Mouse (Mus musculus): Measurements from ENCODE around the gene Utrn. TPM values are rescaled to one million over a fixed set of nuclear protein-coding genes. Genes with fewer than 3 reads are reported as not detected.

Utrn gene
- polyA plus RNA-seq, 1 experiment from 2014 or later: 27.5 TPM

DNA sequence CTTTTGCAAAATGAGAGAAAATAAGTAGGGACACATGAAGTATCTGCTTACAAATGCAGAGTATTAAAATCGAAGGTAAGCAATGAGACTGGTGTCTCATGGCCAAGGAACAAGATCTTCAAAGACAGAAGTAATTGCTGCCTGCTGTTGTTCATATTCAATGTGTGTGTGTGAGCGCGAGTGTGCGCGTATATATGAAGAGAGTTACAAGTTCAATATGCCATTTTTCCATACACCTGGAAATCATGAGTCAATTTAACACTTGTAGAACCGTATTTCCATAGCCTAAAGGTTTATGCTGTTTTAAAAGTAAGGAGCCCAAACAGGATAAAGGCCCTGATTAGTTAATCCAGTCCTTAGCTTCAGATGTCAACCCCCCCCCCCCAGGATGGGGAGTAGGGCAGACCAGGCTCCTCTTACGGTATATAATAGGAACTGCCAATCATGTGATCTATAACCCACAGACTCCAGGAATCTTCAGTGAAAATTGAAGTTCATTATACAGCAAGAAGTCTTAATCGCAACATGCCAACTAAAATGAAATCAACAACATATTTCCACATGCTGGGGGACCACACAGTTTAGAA, 293.2 kb downstream of the Utrn start:
- no peak overlapping the region for H3K27ac ChIP-seq (replicated peaks)
- no peaks in the 10 kb centered on the region for H3K27me3 ChIP-seq (replicated peaks)
- WGBS: 85% methylated on average over 8 of the region's 8 CpGs
- no peak overlapping the region for H3K4me3 ChIP-seq (replicated peaks)
- no peaks in the 10 kb centered on the region for H3K9me3 ChIP-seq (replicated peaks)
- no peak for ATAC-seq (ENCODE audit: low FRiP score)
- peaks cover 20% of the 10 kb centered on the region for H3K4me1 ChIP-seq
- H3K36me3 ChIP-seq: no peaks in the 10 kb centered on the region
- H3K9ac ChIP-seq (replicated peaks): no peak overlapping the region
- H3K4me2 ChIP-seq: no peak overlapping the region

DNA sequence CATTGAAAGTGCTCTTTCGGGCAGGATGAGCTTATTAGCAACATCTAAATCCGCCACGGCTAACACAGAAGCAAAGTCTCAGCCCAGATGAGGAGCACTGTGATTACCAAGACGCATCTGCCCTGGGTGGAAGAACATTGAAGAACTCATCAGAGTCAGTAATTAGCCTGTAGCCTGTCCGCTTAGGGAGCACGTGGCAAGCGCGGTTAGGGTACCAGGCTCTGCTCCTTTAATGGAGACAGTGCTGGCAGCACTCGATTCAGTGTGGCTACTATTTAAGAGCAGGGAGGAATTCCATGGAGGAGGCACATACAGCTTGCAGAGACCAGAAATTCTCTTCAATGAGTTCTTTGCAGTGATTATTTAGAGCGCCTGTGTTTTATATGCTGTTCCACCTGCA, 294.4 kb downstream of the Utrn start:
- no peak overlapping the region; the same call in 1 of the 2 replicates for H3K9ac ChIP-seq (replicated peaks)
- 29% methylated on average over 10 of the region's 10 CpGs for WGBS
- peak overlapping the region; percentile 44 for H3K4me2 ChIP-seq
- no peaks in the 10 kb centered on the region for H3K36me3 ChIP-seq
- peaks cover 20% of the 10 kb centered on the region for H3K4me1 ChIP-seq
- no peaks in the 10 kb centered on the region for H3K27me3 ChIP-seq (replicated peaks)
- H3K27ac ChIP-seq (replicated peaks): 0 out of 2 replicates have a peak overlapping the region, but pooled peaks have one; percentile 13
- H3K4me3 ChIP-seq (replicated peaks): peak overlapping the region; percentile 8; the same call in 1 of the 2 replicates
- ATAC-seq (ENCODE audit: low FRiP score): 0 out of 2 replicates have a peak, but pooled peaks have one; percentile 29
- no peaks in the 10 kb centered on the region for H3K9me3 ChIP-seq (replicated peaks)

DNA sequence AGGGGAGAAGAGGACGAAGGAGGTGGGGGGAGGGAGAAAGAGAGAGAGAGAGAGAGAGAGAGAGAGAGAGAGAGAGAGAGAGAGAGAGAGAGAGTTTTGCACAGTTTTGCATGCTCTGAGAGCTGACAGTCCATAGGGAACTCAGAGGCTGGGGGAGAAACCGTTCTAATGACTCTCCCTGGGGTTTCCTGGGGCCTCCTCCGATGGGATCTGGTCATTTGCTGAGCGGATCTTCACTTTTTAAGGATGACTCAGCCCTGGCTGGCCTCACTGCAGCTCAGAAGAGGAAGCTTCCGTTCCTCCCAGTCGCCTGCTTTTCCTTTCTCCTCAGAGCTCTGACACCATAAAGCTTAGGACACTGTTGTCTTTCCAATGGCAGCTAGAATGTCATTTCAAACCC, 295.6 kb downstream of the Utrn start:
- H3K36me3 ChIP-seq: no peaks in the 10 kb centered on the region
- H3K27ac ChIP-seq (replicated peaks): no peak overlapping the region
- no peak overlapping the region for H3K9ac ChIP-seq (replicated peaks)
- H3K4me3 ChIP-seq (replicated peaks): no peak overlapping the region
- no peaks in the 10 kb centered on the region for H3K9me3 ChIP-seq (replicated peaks)
- peaks cover 20% of the 10 kb centered on the region for H3K4me1 ChIP-seq
- WGBS: 8% methylated on average over 6 of the region's 6 CpGs
- no peak overlapping the region for H3K4me2 ChIP-seq
- no peaks in the 10 kb centered on the region for H3K27me3 ChIP-seq (replicated peaks)
- no peak for ATAC-seq (ENCODE audit: low FRiP score)

DNA sequence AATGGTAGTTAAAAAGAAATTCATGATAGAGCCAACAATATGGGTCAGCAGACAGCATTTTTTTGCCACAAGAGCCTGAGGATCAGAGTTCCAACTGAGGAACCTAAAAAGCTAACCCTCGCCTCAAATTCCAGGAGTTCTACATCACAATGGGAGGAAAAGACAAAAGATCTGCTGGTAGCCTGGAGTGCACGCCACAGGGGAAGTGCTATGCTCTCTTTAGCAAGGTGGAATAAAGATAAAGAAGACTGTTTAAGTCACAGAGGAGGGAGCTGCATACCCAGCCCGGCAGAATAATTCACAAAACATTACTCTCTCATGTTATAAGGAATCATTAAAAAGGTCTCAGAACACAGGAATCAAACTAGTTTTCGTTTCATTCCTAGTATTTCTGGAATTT, 296.4 kb downstream of the Utrn start:
- no peak overlapping the region for H3K4me3 ChIP-seq (replicated peaks)
- peaks cover 20% of the 10 kb centered on the region for H3K4me1 ChIP-seq
- no peaks in the 10 kb centered on the region for H3K36me3 ChIP-seq
- 10% methylated on average over 4 of the region's 4 CpGs for WGBS
- H3K4me2 ChIP-seq: no peak overlapping the region
- H3K9me3 ChIP-seq (replicated peaks): no peaks in the 10 kb centered on the region
- H3K27me3 ChIP-seq (replicated peaks): no peaks in the 10 kb centered on the region
- H3K27ac ChIP-seq (replicated peaks): no peak overlapping the region
- H3K9ac ChIP-seq (replicated peaks): no peak overlapping the region
- no peak for ATAC-seq (ENCODE audit: low FRiP score)

GRCm38 (mm10) chr10:12564425-12564824, 304.7 kb downstream of the Utrn start:
- no peaks in the 10 kb centered on the region for H3K4me1 ChIP-seq
- no peak for ATAC-seq (ENCODE audit: low FRiP score)
- H3K9ac ChIP-seq (replicated peaks): no peak overlapping the region
- H3K36me3 ChIP-seq: no peaks in the 10 kb centered on the region
- H3K27me3 ChIP-seq (replicated peaks): no peaks in the 10 kb centered on the region
- 77% methylated on average over 4 of the region's 4 CpGs for WGBS
- H3K27ac ChIP-seq (replicated peaks): no peak overlapping the region
- H3K9me3 ChIP-seq (replicated peaks): no peaks in the 10 kb centered on the region
- no peak overlapping the region for H3K4me2 ChIP-seq
- H3K4me3 ChIP-seq (replicated peaks): no peak overlapping the region

DNA sequence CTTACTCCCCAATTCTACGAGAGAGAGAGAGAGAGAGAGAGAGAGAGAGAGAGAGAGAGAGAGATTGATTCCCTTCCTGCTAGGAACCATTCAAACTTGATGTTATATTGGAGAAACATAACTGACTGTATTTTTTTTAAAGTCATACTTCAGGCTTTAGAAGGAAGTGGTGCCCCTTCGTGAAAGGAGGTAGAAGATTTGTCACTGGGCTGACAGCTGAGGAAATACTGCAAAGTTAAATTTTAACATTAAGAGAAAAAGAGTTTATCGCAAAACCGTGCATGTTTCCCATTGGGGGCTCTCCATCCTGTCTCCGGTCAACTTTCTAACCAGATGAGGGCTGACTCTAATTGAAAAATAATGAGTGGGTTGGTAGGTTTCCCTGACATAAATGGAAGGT, 310.4 kb downstream of the Utrn start:
- no peaks in the 10 kb centered on the region for H3K9me3 ChIP-seq (replicated peaks)
- no peak overlapping the region for H3K9ac ChIP-seq (replicated peaks)
- ATAC-seq (ENCODE audit: low FRiP score): no peak
- H3K4me3 ChIP-seq (replicated peaks): no peak overlapping the region
- H3K27ac ChIP-seq (replicated peaks): no peak overlapping the region
- no peaks in the 10 kb centered on the region for H3K4me1 ChIP-seq
- no peaks in the 10 kb centered on the region for H3K27me3 ChIP-seq (replicated peaks)
- H3K36me3 ChIP-seq: no peaks in the 10 kb centered on the region
- 80% methylated on average over 5 of the region's 5 CpGs for WGBS
- no peak overlapping the region for H3K4me2 ChIP-seq

DNA sequence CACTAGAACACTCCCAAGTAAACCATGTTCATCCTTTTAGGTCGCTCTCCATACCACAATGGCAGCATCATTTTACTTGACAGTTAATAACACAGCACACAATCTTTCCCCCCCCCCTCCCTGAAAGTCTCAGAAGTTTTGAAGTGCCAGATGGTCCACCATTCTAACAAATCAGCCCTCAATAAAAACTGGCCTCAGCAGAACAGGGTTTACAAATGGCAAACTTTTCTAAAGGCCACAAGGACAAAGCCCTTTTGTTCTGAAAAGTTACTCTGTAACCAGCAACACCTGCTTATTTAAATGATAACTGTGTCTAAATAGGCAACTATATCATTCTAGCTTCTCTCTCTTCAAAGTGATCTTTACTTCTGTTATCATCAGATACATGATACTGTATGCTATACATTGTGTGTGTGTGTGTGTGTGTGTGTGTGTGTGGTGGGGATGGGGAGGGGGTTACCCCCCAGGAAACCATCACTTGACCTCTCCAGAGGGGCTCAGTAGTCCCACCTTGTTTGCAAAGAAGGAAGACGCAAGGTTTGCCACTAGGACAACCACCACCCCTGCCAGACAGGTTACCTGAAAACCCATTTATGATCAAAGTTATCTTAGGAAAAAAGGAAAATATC, 315.0 kb downstream of the Utrn start:
- Histone ChIP-seq H3K36me3 (no peaks in the 10 kb centered on the region), H3K4me3 (replicated peaks) (no peak overlapping the region), H3K4me1 (peaks cover 10% of the 10 kb centered on the region; the same call in 1 of the 2 replicates), H3K27me3 (replicated peaks) (no peaks in the 10 kb centered on the region), H3K4me2 (no peak overlapping the region), H3K9ac (replicated peaks) (no peak overlapping the region), H3K27ac (replicated peaks) (no peak overlapping the region), H3K9me3 (replicated peaks) (no peaks in the 10 kb centered on the region)
- ATAC-seq (ENCODE audit: low FRiP score): no peak
- WGBS: 18% methylated on average over 2 of the region's 2 CpGs

GRCm38 (mm10) chr10:12552890-12553278, 316.3 kb downstream of the Utrn start:
- no peak overlapping the region for H3K9ac ChIP-seq (replicated peaks)
- H3K4me3 ChIP-seq (replicated peaks): no peak overlapping the region
- no peak overlapping the region for H3K27ac ChIP-seq (replicated peaks)
- WGBS: 22% methylated on average over 5 of the region's 5 CpGs
- peaks cover 23% of the 10 kb centered on the region for H3K4me1 ChIP-seq
- no peaks in the 10 kb centered on the region for H3K36me3 ChIP-seq
- no peak for ATAC-seq (ENCODE audit: low FRiP score)
- H3K27me3 ChIP-seq (replicated peaks): peaks cover 5% of the 10 kb centered on the region; the same call in 1 of the 2 replicates
- no peaks in the 10 kb centered on the region for H3K9me3 ChIP-seq (replicated peaks)
- H3K4me2 ChIP-seq: no peak overlapping the region

GRCm38 (mm10) chr10:12552196-12552889, 316.8 kb downstream of the Utrn start:
- Histone ChIP-seq H3K9ac (replicated peaks) (no peak overlapping the region), H3K4me3 (replicated peaks) (no peak overlapping the region), H3K27me3 (replicated peaks) (peaks cover 5% of the 10 kb centered on the region; the same call in 1 of the 2 replicates), H3K36me3 (no peaks in the 10 kb centered on the region), H3K27ac (replicated peaks) (no peak overlapping the region), H3K9me3 (replicated peaks) (no peaks in the 10 kb centered on the region), H3K4me1 (peaks cover 25% of the 10 kb centered on the region), H3K4me2 (no peak overlapping the region)
- WGBS: 16% methylated on average over 11 of the region's 11 CpGs
- ATAC-seq (ENCODE audit: low FRiP score): no peak

- Histone ChIP-seq H3K4me3 (replicated peaks) (no peak overlapping the region), H3K27ac (replicated peaks) (no peak overlapping the region), H3K9me3 (replicated peaks) (no peaks in the 10 kb centered on the region), H3K9ac (replicated peaks) (no peak overlapping the region), H3K27me3 (replicated peaks) (peaks cover 5% of the 10 kb centered on the region; the same call in 1 of the 2 replicates), H3K4me1 (peaks cover 30% of the 10 kb centered on the region), H3K4me2 (no peak overlapping the region), H3K36me3 (no peaks in the 10 kb centered on the region)
- no peak for ATAC-seq (ENCODE audit: low FRiP score)
- 68% methylated on average over 5 of the region's 5 CpGs for WGBS
Measured at GRCm38 (mm10) chr10:12551735-12552134, 317.4 kb downstream of the Utrn start.

DNA sequence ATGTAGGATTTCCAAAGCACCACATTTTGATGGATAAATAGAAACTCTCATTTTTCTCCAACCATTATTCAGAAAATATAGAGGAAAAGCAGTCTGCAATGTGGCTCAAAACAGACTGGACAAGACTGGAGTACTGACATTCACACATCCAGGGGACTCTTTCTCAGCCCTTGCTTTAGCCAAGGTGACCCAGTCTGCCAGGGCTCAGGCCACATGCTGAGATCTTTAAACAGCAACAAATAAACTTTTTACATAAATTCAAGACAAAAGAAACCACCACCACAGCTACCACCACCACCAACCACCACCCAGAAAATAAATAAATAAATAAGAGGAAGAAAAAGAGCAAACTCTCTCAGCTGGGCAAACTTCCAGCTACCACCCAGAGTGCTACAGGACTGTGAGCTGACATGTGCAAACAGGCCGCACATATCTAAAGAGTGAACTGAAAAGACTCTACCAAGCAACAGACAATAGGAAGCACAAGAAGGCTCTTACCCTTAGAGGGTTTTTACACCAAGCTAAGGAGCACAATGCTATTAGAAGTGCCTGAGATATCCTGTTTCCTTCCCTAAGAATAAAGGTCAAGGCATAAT, 319.1 kb downstream of the Utrn start:
- Histone ChIP-seq H3K9me3 (replicated peaks) (no peaks in the 10 kb centered on the region), H3K9ac (replicated peaks) (no peak overlapping the region), H3K4me3 (replicated peaks) (no peak overlapping the region), H3K4me2 (no peak overlapping the region), H3K36me3 (no peaks in the 10 kb centered on the region), H3K27ac (replicated peaks) (no peak overlapping the region), H3K27me3 (replicated peaks) (peaks cover 5% of the 10 kb centered on the region; the same call in 1 of the 2 replicates), H3K4me1 (peaks cover 30% of the 10 kb centered on the region)
- WGBS: 24% methylated on average over 1 of the region's 1 CpGs
- no peak for ATAC-seq (ENCODE audit: low FRiP score)

Data from neural tube, embryonic 15.5 days (tissue).